Mouse (Mus musculus) effector memory CD4-positive, alpha-beta T cell, adult 7 months (primary cell): ENCODE data around the gene Olfr635. TPM values are rescaled to one million over a fixed set of nuclear protein-coding genes. Genes with fewer than 3 reads are reported as not detected.

ENCODE experiments used
- polyA plus RNA-seq: library from polyadenylated mRNA; unstranded; fragments of 100-300 nt; shearing (Covaris generic); gene quantifications from one replicate; pipeline ENCODE4 v1.2.1, GENCODE M21; 2017

Gene Olfr635
- polyA plus RNA-seq = 0.09 TPM

DNA sequence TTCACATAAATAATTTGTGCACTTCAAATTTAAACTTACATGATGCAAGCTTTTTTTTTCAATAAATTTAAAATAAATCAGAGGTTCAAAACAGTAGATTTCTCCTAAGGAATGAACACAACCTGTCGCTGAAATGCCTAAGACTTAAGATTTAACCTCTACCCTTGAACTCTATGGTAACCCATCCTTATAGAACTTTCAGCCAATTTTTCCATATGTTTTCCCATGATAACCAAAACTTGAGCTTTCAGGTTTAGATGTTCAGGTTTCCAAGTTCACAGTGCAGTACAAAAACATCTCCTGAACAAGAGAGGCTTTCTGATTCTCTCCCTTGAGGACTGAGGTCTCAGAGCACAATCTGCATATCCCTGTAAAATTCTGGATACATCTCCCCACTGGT is at the start of gene Olfr635:
Gene Olfr635, plus strand, starts transcription at position 301 of the 400 bp plus-strand sequence.

GRCm38 (mm10) chr7:103928525-103928924 is 42.4 kb upstream of the Olfr635 start, which contains the start of gene Olfr631:
Gene Olfr631 (plus strand): TSS chr7:103928825.

DNA sequence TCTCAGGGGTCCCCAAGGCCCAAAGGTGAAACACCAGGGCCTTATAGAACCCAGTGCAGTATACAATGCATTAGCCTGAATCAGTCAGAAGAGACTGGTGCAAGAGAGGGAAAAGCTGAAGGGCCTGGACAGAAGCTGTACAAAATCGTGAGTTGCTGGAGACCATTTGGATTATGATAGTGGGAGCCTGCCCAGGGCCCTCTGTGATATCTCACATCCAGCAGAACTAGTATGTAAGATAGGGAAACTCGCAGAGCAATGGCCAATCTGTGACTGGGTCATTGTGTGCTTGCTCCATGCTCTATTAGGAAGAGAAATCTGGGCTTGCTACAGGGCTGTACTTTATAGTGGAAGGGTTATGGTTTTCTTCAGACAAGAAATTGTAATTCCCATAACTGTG is 36.7 kb upstream of the Olfr635 start, which contains the start of gene Olfr632:
Gene Olfr632, plus strand, starts transcription at position 84 of the 400 bp plus-strand sequence.

DNA sequence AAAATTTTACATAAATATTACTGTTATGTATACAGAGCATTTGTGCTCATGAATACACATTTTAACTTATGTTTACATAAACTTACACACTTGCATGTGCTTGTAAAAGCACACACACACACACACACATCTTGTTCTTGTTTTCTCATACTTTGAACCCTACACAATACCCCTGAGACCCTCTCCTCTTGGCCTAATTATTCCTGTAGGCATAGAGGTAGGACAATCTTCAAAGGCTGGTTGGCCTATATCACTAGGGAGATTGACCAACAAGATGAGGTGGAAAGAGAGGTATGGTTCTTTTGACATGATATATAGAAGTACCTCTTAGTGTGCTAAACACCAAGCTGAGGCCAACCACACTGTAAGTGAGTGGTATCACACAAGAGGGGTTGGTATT is 26.8 kb upstream of the Olfr635 start, which contains the start of gene Olfr633:
Gene Olfr633, plus strand, starts transcription at position 301 of the 400 bp plus-strand sequence.

DNA sequence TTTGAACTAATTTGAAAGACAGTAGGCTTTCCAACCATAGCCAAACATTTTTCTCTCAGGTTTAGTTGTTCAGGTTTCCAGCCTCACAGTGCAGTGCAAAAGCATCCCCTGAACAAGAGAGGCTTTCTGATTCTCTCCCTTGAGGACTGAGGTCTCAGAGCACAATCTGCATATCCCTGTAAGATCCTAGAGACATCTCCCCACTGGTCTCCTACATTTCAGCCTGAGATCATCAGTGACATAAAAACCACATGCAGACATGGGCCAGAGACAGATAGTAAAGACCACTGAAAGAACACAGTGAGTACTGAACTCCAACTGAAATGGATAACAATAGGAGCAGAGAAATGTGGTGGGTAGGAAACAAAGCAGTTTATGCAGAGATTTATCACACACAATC is 27.5 kb downstream of the Olfr635 start, which contains the start of gene Olfr638:
Gene Olfr638, plus strand, starts transcription at position 301 of the 400 bp plus-strand sequence.

DNA sequence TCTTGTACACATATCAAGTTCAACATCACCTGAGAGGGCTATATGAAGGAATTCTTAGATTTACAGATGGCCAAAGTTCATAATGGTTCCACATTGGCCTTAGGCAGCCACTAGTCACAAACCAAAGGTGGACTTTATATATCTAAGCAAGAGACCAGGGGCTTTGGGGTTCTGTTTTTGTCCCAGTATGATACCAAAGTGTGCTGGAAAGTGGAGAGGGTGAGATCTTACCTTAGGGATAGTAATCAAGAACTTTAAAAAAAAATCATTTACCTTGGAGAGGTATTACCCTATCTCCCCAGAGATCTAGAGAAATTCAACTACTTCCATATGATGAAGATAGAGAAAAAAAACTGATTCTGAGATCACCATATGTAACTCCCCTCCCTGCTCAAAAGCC is 46.3 kb downstream of the Olfr635 start, which contains the start of gene Olfr639:
Gene Olfr639, minus strand, starts transcription at position 101 of the 400 bp plus-strand sequence.

DNA sequence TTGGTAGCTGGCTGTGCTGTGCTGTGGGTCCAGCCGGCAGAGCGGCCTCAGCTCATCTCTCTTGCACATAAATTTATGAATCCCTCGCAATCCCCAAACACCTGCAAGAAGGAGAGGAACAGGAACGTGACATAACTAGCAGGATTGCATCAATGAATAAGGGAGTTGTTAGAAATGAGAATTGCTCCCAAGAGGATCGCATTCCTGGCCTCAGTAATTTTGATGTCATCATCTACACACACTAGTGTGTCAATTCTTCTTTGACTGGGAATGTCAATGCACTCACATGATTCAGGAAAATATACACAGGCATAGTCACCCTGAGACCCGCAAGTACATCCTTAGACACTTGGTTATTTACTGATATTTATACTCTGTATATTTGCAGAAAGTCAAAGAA is 54.5 kb downstream of the Olfr635 start, which contains the start of gene Olfr640:
Gene Olfr640, minus strand, starts transcription at position 101 of the 400 bp plus-strand sequence.

GRCm38 (mm10) chr7:104035145-104035544 is 64.2 kb downstream of the Olfr635 start, which contains the start of gene Olfr641:
Gene Olfr641 (plus strand): TSS chr7:104035445.

Other genes with a start within 250 kb of the Olfr635 start
- not detected for gene Olfr628, start 240.8 kb upstream of the Olfr635 start, polyA plus RNA-seq
- not detected for gene Olfr629, start 226.2 kb upstream of the Olfr635 start, polyA plus RNA-seq
- gene Olfr630, start 213.8 kb upstream of the Olfr635 start, polyA plus RNA-seq = not detected
- not detected for gene Olfr69, start 199.6 kb upstream of the Olfr635 start, polyA plus RNA-seq
- gene Olfr68, start 191.5 kb upstream of the Olfr635 start, polyA plus RNA-seq = not detected
- gene Olfr67, start 179.3 kb upstream of the Olfr635 start, polyA plus RNA-seq = not detected
- not detected for gene Hbb-bt, start 157.2 kb upstream of the Olfr635 start, polyA plus RNA-seq
- 4.4 TPM for gene Hbb-bs, start 143.1 kb upstream of the Olfr635 start, polyA plus RNA-seq
- not detected for gene Hbb-bh2, start 130.6 kb upstream of the Olfr635 start, polyA plus RNA-seq
- gene Hbb-bh1, start 128.0 kb upstream of the Olfr635 start, polyA plus RNA-seq = 0.65 TPM
- gene Hbb-y, start 117.9 kb upstream of the Olfr635 start, polyA plus RNA-seq = not detected
- not detected for gene Olfr66, start 84.9 kb upstream of the Olfr635 start, polyA plus RNA-seq
- gene Olfr64, start 76.7 kb upstream of the Olfr635 start, polyA plus RNA-seq = not detected
- not detected for gene Olfr65, start 67.7 kb upstream of the Olfr635 start, polyA plus RNA-seq
- not detected for gene Olfr631, start 42.3 kb upstream of the Olfr635 start, polyA plus RNA-seq
- 0.43 TPM for gene Olfr632, start 36.8 kb upstream of the Olfr635 start, polyA plus RNA-seq
- not detected for gene Olfr633, start 26.7 kb upstream of the Olfr635 start, polyA plus RNA-seq
- not detected for gene Olfr638, start 27.6 kb downstream of the Olfr635 start, polyA plus RNA-seq
- not detected for gene Olfr639, start 46.2 kb downstream of the Olfr635 start, polyA plus RNA-seq
- gene Olfr640, start 54.4 kb downstream of the Olfr635 start, polyA plus RNA-seq = not detected
- not detected for gene Olfr641, start 64.3 kb downstream of the Olfr635 start, polyA plus RNA-seq
- not detected for gene Olfr642, start 81.5 kb downstream of the Olfr635 start, polyA plus RNA-seq
- 0.72 TPM for gene 4930516K23Rik, start 90.3 kb downstream of the Olfr635 start, polyA plus RNA-seq
- gene Olfr644, start 100.7 kb downstream of the Olfr635 start, polyA plus RNA-seq = not detected
- not detected for gene Olfr645, start 114.3 kb downstream of the Olfr635 start, polyA plus RNA-seq
- 0.96 TPM for gene Olfr646, start 133.7 kb downstream of the Olfr635 start, polyA plus RNA-seq
- not detected for gene Ubqln5, start 158.7 kb downstream of the Olfr635 start, polyA plus RNA-seq
- gene Olfr643, start 166.3 kb downstream of the Olfr635 start, polyA plus RNA-seq = not detected
- not detected for gene Ubqln3, start 172.1 kb downstream of the Olfr635 start, polyA plus RNA-seq
- gene Ubqlnl, start 179.4 kb downstream of the Olfr635 start, polyA plus RNA-seq = not detected
- not detected for gene Olfm5, start 193.7 kb downstream of the Olfr635 start, polyA plus RNA-seq
- not detected for gene Olfr648, start 212.2 kb downstream of the Olfr635 start, polyA plus RNA-seq
- not detected for gene Olfr649, start 224.8 kb downstream of the Olfr635 start, polyA plus RNA-seq
- gene Trim6, start 247.6 kb downstream of the Olfr635 start, polyA plus RNA-seq = 2.3 TPM